Mouse (Mus musculus): ENCODE measurements at regions not wholly inside any gene's neighbourhood (a gene's known extent, or its start where the extent isn't known, plus 50 kb on each side); places are given as distances from the start of the nearest gene placed in this dataset.
"Not testable (repeated sequence)": the region's sequence is repeated elsewhere in the genome, so short reads cannot be mapped to it uniquely, and the experiment has no call there.

- DNase-seq (ENCODE audit: low spot score) = no peak
- H3K4me3 ChIP-seq = no peak overlapping the region
- H3K27me3 ChIP-seq (ENCODE audit: low read depth, poor library complexity, severe bottlenecking) = no peaks in the 10 kb centered on the region
- no peak overlapping the region for H3K27ac ChIP-seq (replicated peaks)
- no peaks in the 10 kb centered on the region for H3K9me3 ChIP-seq (replicated peaks)
- H3K4me1 ChIP-seq = no peaks in the 10 kb centered on the region
- WGBS = 85% methylated on average over 3 of the region's 3 CpGs
- H3K36me3 ChIP-seq = no peaks in the 10 kb centered on the region
Measured at GRCm38 (mm10) chr1:105925617-105926370, 64.4 kb upstream of the Zcchc2 start.

- H3K9me3 ChIP-seq (replicated peaks) = no peaks in the 10 kb centered on the region
- 85% methylated on average over 2 of the region's 2 CpGs for WGBS
- H3K27ac ChIP-seq (replicated peaks) = no peak overlapping the region
- no peaks in the 10 kb centered on the region for H3K27me3 ChIP-seq (ENCODE audit: low read depth, poor library complexity, severe bottlenecking)
- H3K4me1 ChIP-seq = no peaks in the 10 kb centered on the region
- H3K4me3 ChIP-seq = no peak overlapping the region
- no peak for DNase-seq (ENCODE audit: low spot score)
- H3K36me3 ChIP-seq = no peaks in the 10 kb centered on the region
Measured at GRCm38 (mm10) chr1:105926871-105927270, 63.3 kb upstream of the Zcchc2 start.

GRCm38 (mm10) chr1:105930841-105931240 is 59.4 kb upstream of the Zcchc2 start:
- DNase-seq (ENCODE audit: low spot score) = no peak
- Histone ChIP-seq H3K27me3 (ENCODE audit: low read depth, poor library complexity, severe bottlenecking) (no peaks in the 10 kb centered on the region), H3K9me3 (replicated peaks) (no peaks in the 10 kb centered on the region), H3K27ac (replicated peaks) (no peak overlapping the region), H3K4me1 (no peaks in the 10 kb centered on the region), H3K36me3 (no peaks in the 10 kb centered on the region), H3K4me3 (no peak overlapping the region)

GRCm38 (mm10) chr1:105934171-105934570 is 56.0 kb upstream of the Zcchc2 start:
- not testable (repeated sequence) for H3K4me1 ChIP-seq; H3K36me3 ChIP-seq; H3K4me3 ChIP-seq; H3K27me3 ChIP-seq (ENCODE audit: low read depth, poor library complexity, severe bottlenecking); DNase-seq (ENCODE audit: low spot score); H3K27ac ChIP-seq (replicated peaks); H3K9me3 ChIP-seq (replicated peaks)
- WGBS = 93% methylated on average over 2 of the region's 2 CpGs
